Mouse (Mus musculus) ovary, postnatal 14 days (tissue): ENCODE measurements around the gene Slc3a1.

Experiments used
- DNase-seq: peaks from one replicate; pipeline ENCODE4 v3.0.0; 2022; ENCODE audit warnings: low spot score

The Slc3a1 gene

DNA sequence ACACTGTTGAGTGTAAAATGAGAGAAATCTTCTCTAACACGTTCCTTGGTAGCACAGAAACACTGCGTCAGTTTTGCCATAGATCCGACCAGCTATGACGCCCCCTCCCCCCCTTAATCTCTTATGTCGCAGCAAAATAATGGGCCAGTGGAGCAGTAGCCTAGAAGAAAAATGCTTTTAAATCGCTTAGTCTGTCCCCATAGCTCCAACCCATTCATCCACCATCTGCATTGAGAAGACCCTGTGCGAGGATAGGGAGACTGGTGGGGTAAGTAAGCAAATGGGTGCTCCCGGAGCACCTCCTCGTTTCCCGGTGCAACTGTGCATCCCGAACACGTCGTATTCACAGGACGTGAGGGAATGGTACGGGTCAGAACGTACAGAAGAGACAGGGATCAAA is 61.4 kb downstream of the Slc3a1 start:
- DNase-seq: no peak

DNA sequence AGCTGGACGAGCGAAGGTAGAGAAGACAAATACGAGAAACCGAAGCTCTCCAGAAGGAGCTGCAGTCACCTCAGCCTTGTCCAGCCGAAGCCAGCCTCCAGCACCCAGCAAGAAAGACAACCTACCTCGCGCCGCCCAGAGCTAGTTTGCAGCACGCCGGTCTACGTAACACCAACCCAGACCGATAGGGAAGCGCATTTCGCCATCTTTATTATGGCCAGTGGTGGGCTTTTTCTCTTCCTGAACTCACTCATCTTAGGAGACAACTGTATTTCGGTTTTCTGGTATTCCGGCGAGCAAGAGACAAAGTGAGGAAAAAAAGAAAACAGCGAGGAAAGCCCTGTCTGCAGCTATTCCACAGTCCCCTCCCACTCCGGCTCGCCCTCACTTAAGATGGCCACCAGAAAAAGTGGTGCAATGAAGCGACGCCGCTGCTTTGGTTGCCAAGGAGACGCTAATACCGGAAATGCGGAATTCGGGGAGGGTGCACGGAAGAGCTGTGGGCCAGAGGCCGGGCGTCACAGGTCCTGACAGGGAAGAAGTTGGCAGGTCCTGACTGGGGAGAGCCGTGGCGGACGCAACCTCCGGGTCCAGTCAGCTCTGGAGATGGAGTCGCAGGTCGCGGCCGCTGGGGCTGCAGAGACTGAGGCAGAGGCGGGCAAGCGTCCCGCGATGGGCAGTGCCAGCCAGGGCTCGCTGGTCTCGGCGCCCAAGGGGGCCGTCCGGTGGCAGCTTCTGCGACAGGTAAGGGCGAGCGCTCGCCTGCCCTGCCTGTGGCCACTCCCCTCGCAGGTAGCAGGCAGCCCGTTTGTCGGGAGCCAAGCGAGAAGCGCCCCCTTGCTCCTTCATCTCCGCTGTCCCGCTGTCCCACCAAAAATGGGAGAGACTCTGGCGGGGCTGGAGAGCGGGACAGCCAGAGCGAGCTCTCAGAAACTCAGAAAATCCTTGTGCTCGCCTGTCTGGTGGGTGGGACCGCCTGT is 62.2 kb downstream of the Slc3a1 start, which contains the start of the genes Prepl and Camkmt:
TSS of gene Prepl (minus strand) at position 122 of the 980 bp plus-strand sequence.
TSS of gene Camkmt (plus strand) at position 433 of the 980 bp plus-strand sequence.
- DNase-seq: peak; percentile 90

GRCm38 (mm10) chr17:85091762-85092161 is 63.6 kb downstream of the Slc3a1 start:
- DNase-seq: no peak

GRCm38 (mm10) chr17:85096396-85096795 is 68.2 kb downstream of the Slc3a1 start:
- no peak for DNase-seq

GRCm38 (mm10) chr17:85098677-85099323 is 70.6 kb downstream of the Slc3a1 start:
- no peak for DNase-seq

DNA sequence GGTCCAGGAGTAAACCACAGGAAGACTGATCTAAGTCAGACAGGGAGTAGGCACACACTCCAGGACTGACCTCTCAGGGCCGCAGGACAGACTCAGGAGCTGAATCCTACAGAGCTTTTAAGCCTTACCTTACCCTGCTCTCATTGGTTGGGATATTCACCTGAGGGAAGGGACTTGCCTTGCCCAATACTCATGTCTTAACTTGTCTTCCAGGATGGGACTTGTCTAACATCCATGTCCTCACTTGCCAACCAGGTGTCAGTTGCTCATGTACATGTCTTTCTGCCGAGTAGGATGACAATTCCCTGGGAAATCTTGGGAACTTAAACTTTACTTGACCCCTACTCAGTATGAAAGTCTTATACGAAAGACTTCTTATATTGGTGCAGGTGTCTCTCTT is 72.1 kb downstream of the Slc3a1 start:
- DNase-seq: no peak

GRCm38 (mm10) chr17:85101751-85102150 is 73.6 kb downstream of the Slc3a1 start:
- DNase-seq: no peak

DNA sequence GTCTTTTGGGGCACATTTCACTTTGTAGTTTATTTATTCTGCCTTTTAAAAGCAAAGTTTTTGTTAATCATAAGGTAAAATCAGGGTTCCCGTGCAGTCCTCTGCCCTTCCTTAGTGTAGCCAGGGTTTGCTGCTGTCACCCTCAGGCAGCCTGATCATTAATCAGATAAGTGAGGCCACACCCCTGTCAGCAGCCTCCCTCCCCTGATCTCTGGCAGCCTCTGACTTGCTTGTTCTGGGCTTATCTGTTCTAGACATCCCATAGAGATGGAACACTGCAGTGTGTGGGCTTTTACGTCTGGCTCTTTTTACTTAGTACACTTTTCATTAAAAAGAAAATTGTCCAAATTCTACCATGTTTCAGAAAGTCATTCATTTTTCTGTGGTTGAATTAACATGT is 75.1 kb downstream of the Slc3a1 start:
- no peak for DNase-seq

DNA sequence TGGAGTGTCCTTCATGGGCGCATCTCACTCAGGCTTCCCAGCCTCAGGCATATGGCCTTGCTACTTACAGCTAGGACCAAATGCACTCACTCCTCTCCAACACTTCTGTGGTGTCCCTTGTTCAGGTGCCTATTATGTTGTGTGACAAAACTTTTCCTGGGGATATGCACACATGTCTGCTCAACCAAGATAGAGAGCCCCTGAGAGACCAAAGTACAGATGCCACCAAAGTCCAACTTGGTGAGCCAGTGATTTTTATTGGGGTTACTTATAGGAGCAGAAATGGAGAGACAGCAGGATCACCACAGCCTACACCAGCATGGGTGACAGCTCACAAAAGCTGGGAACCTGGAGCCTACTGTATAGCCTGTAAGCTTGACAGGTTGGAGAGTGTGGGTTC is 82.5 kb downstream of the Slc3a1 start:
- no peak for DNase-seq

- no peak for DNase-seq
Measured at GRCm38 (mm10) chr17:85113441-85113840, 85.3 kb downstream of the Slc3a1 start.
